Mouse (Mus musculus) CH12.LX (cell line): ENCODE results near the gene Ppp1r32.

Experiments used
- CTCF ChIP-seq, 2 experiments: IDR thresholded peaks in 1 of 2; conservative IDR thresholded peaks in 1 of 2; 2 replicates each; pipeline ENCODE4 v1.5.1; 2011 to 2012; ENCODE audit warnings: low read depth in 2 of 2, low read length in 2 of 2, improper control_type of control experiment in 1 of 2, inconsistent platforms in 1 of 2, mild to moderate bottlenecking in 1 of 2, moderate library complexity in 1 of 2
- EP300 ChIP-seq: IDR thresholded peaks from 2 replicates; pipeline ENCODE4 v1.6.1; 2011; ENCODE audit warnings: low read length, improper control_type of control experiment
- IRF4 ChIP-seq: IDR thresholded peaks from 2 replicates; pipeline ENCODE4 v1.6.1; 2014; ENCODE audit warnings: low read depth, mild to moderate bottlenecking, inconsistent platforms, low read length, improper control_type of control experiment
- JUN ChIP-seq: IDR thresholded peaks from 2 replicates; pipeline ENCODE4 v1.6.1; 2011; ENCODE audit warnings: low read depth, mild to moderate bottlenecking, low read length, improper control_type of control experiment, moderate library complexity; ENCODE audit not compliant: insufficient read depth
- MAX ChIP-seq: IDR thresholded peaks from 2 replicates; pipeline ENCODE4 v1.6.1; 2011; ENCODE audit warnings: low read length, improper control_type of control experiment
- POLR2A ChIP-seq: IDR thresholded peaks from 2 replicates; pipeline ENCODE4 v1.6.1; 2011; ENCODE audit warnings: low read depth, mild to moderate bottlenecking, improper control_type of control experiment, low read length
- POLR2AphosphoS2 ChIP-seq: IDR thresholded peaks from 2 replicates; pipeline ENCODE4 v1.6.1; 2011; ENCODE audit warnings: low read depth, low read length, improper control_type of control experiment
- TBP ChIP-seq: conservative IDR thresholded peaks from 2 replicates; pipeline ENCODE4 v1.6.1; 2011; ENCODE audit warnings: low read depth, low read length, improper control_type of control experiment
- UBTF ChIP-seq: IDR thresholded peaks from 2 replicates; pipeline ENCODE4 v1.6.1; 2012; ENCODE audit warnings: low read depth, mild to moderate bottlenecking, inconsistent platforms, low read length, improper control_type of control experiment, moderate library complexity
- USF1 ChIP-seq: IDR thresholded peaks from 2 replicates; pipeline ENCODE4 v1.6.1; 2014; ENCODE audit warnings: low read depth, mild to moderate bottlenecking, inconsistent platforms, low read length, improper control_type of control experiment
- ZKSCAN1 ChIP-seq: IDR thresholded peaks from 2 replicates; pipeline ENCODE4 v1.6.1; 2012; ENCODE audit warnings: low read depth, inconsistent platforms, low read length, improper control_type of control experiment, borderline replicate concordance
- ZNF384 ChIP-seq: IDR thresholded peaks from 2 replicates; pipeline ENCODE4 v1.6.1; 2012; ENCODE audit warnings: low read depth, low read length, improper control_type of control experiment, inconsistent platforms

DNA sequence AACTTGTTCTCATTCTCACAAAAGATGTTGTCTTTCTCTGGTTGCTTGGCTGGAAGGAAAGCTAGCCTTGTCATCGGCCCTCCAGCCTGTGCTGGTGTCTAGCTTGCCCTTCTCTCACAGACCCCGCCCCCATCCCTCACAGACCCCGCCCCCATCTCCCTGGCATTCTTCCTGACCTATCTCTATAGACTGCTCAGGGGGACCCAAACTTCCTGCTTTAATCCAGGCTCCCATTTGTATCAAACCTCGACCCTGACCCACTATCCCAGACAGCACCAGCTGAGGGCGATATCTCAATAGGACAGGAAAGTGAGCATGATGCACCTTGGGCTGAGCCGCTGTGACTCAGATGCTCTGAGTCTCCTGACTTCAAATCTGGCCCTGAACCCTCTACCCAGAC is 8.9 kb downstream of the Ppp1r32 start:
- TF ChIP-seq CTCF (conservative IDR thresholded peaks at IDR 0.05 in 1 of 2, IDR thresholded peaks at IDR 0.05 in 1 of 2; ENCODE audit: low read depth in 2 of 2, low read length in 2 of 2) (no peak), IRF4 (no peak), TBP (no peak), POLR2A (no peak), EP300 (no peak), MAX (no peak), POLR2AphosphoS2 (no peak), USF1 (no peak), ZNF384 (no peak), ZKSCAN1 (no peak), UBTF (no peak), JUN (no peak)
